ENCODE assay signal across 9 mouse cellular contexts in genomic region chr11:51681324-51681975, GRCm38 (mm10). TPM values are rescaled to one million over a fixed set of nuclear protein-coding genes. Genes with fewer than 3 reads are reported as not detected.
DNase-seq lines count a peak whose midpoint lies in the region; ATAC-seq and TF ChIP-seq lines count a peak whose summit lies in the region.
"Had no signal": no experiment of that assay in that cellular context is flagged by ENCODE, and none has a peak within 500 bp of the region (broad histone marks: within the 10 kb centered on the region; RNA-seq: fewer than 3 reads in every experiment).

No protein-coding gene starts in this region.

- ATAC-seq in embryonic facial prominence, embryonic 13.5 days (ENCODE audit: insufficient number of reproducible peaks, insufficient read depth, low FRiP score, low TSS enrichment, low read depth): no peak
- no peak for ATAC-seq in heart, embryonic 13.5 days (ENCODE audit: extremely low read depth, insufficient number of reproducible peaks, low FRiP score, low TSS enrichment)
- ATAC-seq in liver, embryonic 14.5 days (ENCODE audit: insufficient read depth): peak; percentile 65

- TF ChIP-seq CTCF in CH12.LX (conservative IDR thresholded peaks at IDR 0.05 in 1 of 2, IDR thresholded peaks at IDR 0.05 in 1 of 2; ENCODE audit: low read depth in 2 of 2, low read length in 2 of 2): peak; percentile 93 to 99
- peak; percentile 93 for TF ChIP-seq CTCF in liver, embryonic 14.5 days (IDR thresholded peaks at IDR 0.05; ENCODE audit: low read depth)
- no peak; the same call in 1 of the 2 replicates for TF ChIP-seq CTCF in thymus, adult 2 months (IDR thresholded peaks at IDR 0.05; ENCODE audit: borderline replicate concordance, control insufficient read depth, extremely low read depth, insufficient read depth, low read length, poor library complexity)

- no peak for TF ChIP-seq EP300 in CH12.LX (IDR thresholded peaks at IDR 0.05; ENCODE audit: low read length)
- TF ChIP-seq EP300 in liver, embryonic 14.5 days (IDR thresholded peaks at IDR 0.05; ENCODE audit: low read depth): no peak

- no peak overlapping the region for H3K27ac ChIP-seq in CH12.LX (ENCODE audit: insufficient read depth, low read depth)
- H3K27ac ChIP-seq in embryonic facial prominence, embryonic 13.5 days: no peak overlapping the region
- no peak overlapping the region for H3K27ac ChIP-seq in heart, embryonic 13.5 days (replicated peaks)
- no peak overlapping the region for H3K27ac ChIP-seq in liver, embryonic 14.5 days
- no peak overlapping the region for H3K27ac ChIP-seq in thymus, adult 2 months (ENCODE audit: control insufficient read depth, insufficient read depth, low read length)
- H3K27ac ChIP-seq: neural tube, embryonic 12.5 days had no signal

- no peak overlapping the region for H3K4me2 ChIP-seq in CH12.LX (ENCODE audit: insufficient read depth, low read depth, poor library complexity, severe bottlenecking)
- H3K4me2 ChIP-seq in embryonic facial prominence, embryonic 13.5 days: peak overlapping the region; percentile 23; the same call in 1 of the 2 replicates
- H3K4me2 ChIP-seq in heart, embryonic 13.5 days: peak overlapping the region; percentile 56
- H3K4me2 ChIP-seq in liver, embryonic 14.5 days (ENCODE audit: low read depth): peak overlapping the region; percentile 42
- H3K4me2 ChIP-seq: neural tube, embryonic 12.5 days had no signal

- TF ChIP-seq RAD21 in CH12.LX (IDR thresholded peaks at IDR 0.05; ENCODE audit: low read depth, low read length): no peak; the same call in none of the 2 replicates

- DNase-seq in CH12.LX (ENCODE audit: extremely low read depth): peak; percentile 92
- peak; percentile 70 to 80 for DNase-seq in adrenal gland, postnatal 4 days (ENCODE audit: low spot score in 2 of 2)
- DNase-seq in kidney, postnatal 25 days: peak; percentile 90 to 95
- DNase-seq in liver, embryonic 14.5 days (ENCODE audit: low read depth in 3 of 3, low spot score in 3 of 3): peak; percentile 71 to 75 (median 72)
- DNase-seq in ovary, postnatal 10 days (ENCODE audit: low spot score): peak; percentile 70
- peak; percentile 88 for DNase-seq in thymus, adult 2 months

- H3K9me3 ChIP-seq in CH12.LX (replicated peaks; ENCODE audit: low read length): no peaks in the 10 kb centered on the region
- no peaks in the 10 kb centered on the region for H3K9me3 ChIP-seq in embryonic facial prominence, embryonic 13.5 days
- no peaks in the 10 kb centered on the region for H3K9me3 ChIP-seq in heart, embryonic 13.5 days
- no peaks in the 10 kb centered on the region for H3K9me3 ChIP-seq in liver, embryonic 14.5 days (ENCODE audit: control insufficient read depth, low read length)
- H3K9me3 ChIP-seq: neural tube, embryonic 12.5 days had no signal

- no peak for TF ChIP-seq POLR2A in CH12.LX (IDR thresholded peaks at IDR 0.05; ENCODE audit: low read depth, low read length)
- no peak for TF ChIP-seq POLR2A in thymus, adult 2 months (IDR thresholded peaks at IDR 0.05; ENCODE audit: control insufficient read depth, extremely low read depth, insufficient read depth, low read length, poor library complexity)

- dilution Hi-C loops in CH12.LX (cut with MboI; ENCODE audit: extremely low pct_ligation_motif_present, extremely low pct_unique_long_range_greater_than_20kb, low sequenced_read_pairs): no loop called here

- H3K9ac ChIP-seq in CH12.LX (ENCODE audit: insufficient read depth, low read depth): no peak overlapping the region
- peak overlapping the region; percentile 41; the same call in 1 of the 2 replicates for H3K9ac ChIP-seq in embryonic facial prominence, embryonic 13.5 days
- peak overlapping the region; percentile 65 for H3K9ac ChIP-seq in heart, embryonic 13.5 days
- H3K9ac ChIP-seq in liver, embryonic 14.5 days (replicated peaks): no peak overlapping the region; the same call in 1 of the 2 replicates
- H3K9ac ChIP-seq: neural tube, embryonic 12.5 days had no signal

- in situ Hi-C loops in CH12.LX (cut with MboI; ENCODE audit: low pct_ligation_motif_present, low pct_unique_long_range_greater_than_20kb, low sequenced_read_pairs): loop anchor here (10.0 kb wide), 1 partner anchor 67 kb away; the partner anchor contains the start of gene Nhp2

- H3K36me3 ChIP-seq in CH12.LX (replicated peaks in 1 of 2; ENCODE audit: control insufficient read depth in 1 of 2, insufficient read depth in 1 of 2, low read length in 1 of 2): peaks cover 3 to 16% of the 10 kb centered on the region in 2 experiments
- H3K36me3 ChIP-seq in embryonic facial prominence, embryonic 13.5 days: peaks cover 12% of the 10 kb centered on the region
- peaks cover 12% of the 10 kb centered on the region for H3K36me3 ChIP-seq in heart, embryonic 13.5 days
- no peaks in the 10 kb centered on the region for H3K36me3 ChIP-seq in liver, embryonic 14.5 days (replicated peaks; ENCODE audit: control insufficient read depth, insufficient read depth, low read depth)
- H3K36me3 ChIP-seq in thymus, adult 2 months (ENCODE audit: control insufficient read depth, insufficient read depth, low read length): no peaks in the 10 kb centered on the region

- WGBS in embryonic facial prominence, embryonic 13.5 days: 32% methylated on average over 13 of the region's 13 CpGs
- 28% methylated on average over 13 of the region's 13 CpGs for WGBS in heart, embryonic 13.5 days
- 29% methylated on average over 13 of the region's 13 CpGs for WGBS in liver, embryonic 14.5 days (ENCODE audit: insufficient replicate concordance)
- 27% methylated on average over 13 of the region's 13 CpGs for WGBS in thymus, adult 2 months

- no peaks in the 10 kb centered on the region for H3K79me2 ChIP-seq in CH12.LX (replicated peaks; ENCODE audit: control insufficient read depth, extremely low read depth, insufficient read depth, poor library complexity, severe bottlenecking)

- H3K27me3 ChIP-seq in CH12.LX (replicated peaks): no peaks in the 10 kb centered on the region
- no peaks in the 10 kb centered on the region for H3K27me3 ChIP-seq in embryonic facial prominence, embryonic 13.5 days
- 0 out of 2 replicates have a peak, but pooled peaks cover 5% of the 10 kb centered on the region for H3K27me3 ChIP-seq in heart, embryonic 13.5 days (replicated peaks)
- H3K27me3 ChIP-seq in liver, embryonic 14.5 days (ENCODE audit: control insufficient read depth, insufficient read depth, low read length): no peaks in the 10 kb centered on the region
- H3K27me3 ChIP-seq in thymus, adult 2 months (ENCODE audit: control insufficient read depth, insufficient read depth, low read length): no peaks in the 10 kb centered on the region
- H3K27me3 ChIP-seq: neural tube, embryonic 12.5 days had no signal

- H3K4me3 ChIP-seq in CH12.LX (replicated peaks in 1 of 3; ENCODE audit: low read depth in 2 of 3, low read length in 2 of 3, poor library complexity in 1 of 3): no peak overlapping the region
- no peak overlapping the region for H3K4me3 ChIP-seq in embryonic facial prominence, embryonic 13.5 days
- H3K4me3 ChIP-seq in heart, embryonic 13.5 days: peak overlapping the region; percentile 26; the same call in 1 of the 2 replicates
- H3K4me3 ChIP-seq in liver, embryonic 14.5 days (ENCODE audit: insufficient read depth in 1 of 2, low read depth in 2 of 2, low read length in 2 of 2): peak overlapping the region; percentile 16 to 42
- no peak overlapping the region for H3K4me3 ChIP-seq in thymus, adult 2 months (ENCODE audit: control insufficient read depth, insufficient read depth, low read length)
- H3K4me3 ChIP-seq: neural tube, embryonic 12.5 days had no signal

- H3K4me1 ChIP-seq in CH12.LX (ENCODE audit: control insufficient read depth in 1 of 2, insufficient read depth in 2 of 2): peaks cover 0 to 9% of the 10 kb centered on the region in 2 experiments; a peak in 2 of 4 replicates
- 0 out of 2 replicates have a peak, but pooled peaks cover 7% of the 10 kb centered on the region for H3K4me1 ChIP-seq in embryonic facial prominence, embryonic 13.5 days
- H3K4me1 ChIP-seq in heart, embryonic 13.5 days: peaks cover 4% of the 10 kb centered on the region; the same call in 1 of the 2 replicates
- H3K4me1 ChIP-seq in liver, embryonic 14.5 days (replicated peaks; ENCODE audit: control insufficient read depth in 2 of 2, insufficient read depth in 2 of 2, low read length in 1 of 2): peaks cover 0 to 5% of the 10 kb centered on the region in 2 experiments; a peak in 1 of 4 replicates
- 0 out of 2 replicates have a peak, but pooled peaks cover 3% of the 10 kb centered on the region for H3K4me1 ChIP-seq in thymus, adult 2 months (replicated peaks; ENCODE audit: control insufficient read depth, insufficient read depth, low read length)

RNA-seq across cellular contexts. Expression of gene 0610009B22Rik, which starts 7.2 kb away (rescaled TPM):
- 41.8 and 45.1 TPM in 2 replicates for total RNA-seq in CH12.LX (2012; rRNA removed)
- 68.1 and 68.5 TPM in 2 replicates for total RNA-seq in CH12.LX (2014; rRNA removed)
- polyA plus RNA-seq in CH12.LX (2012; ENCODE audit: insufficient read length, low read depth): 28.8 and 34.6 TPM in 2 replicates
- total RNA-seq in adrenal gland, postnatal 4 days (2021): 10 to 100 TPM; 44.8 to 45.4 TPM
- 87.7 and 102 TPM in 2 replicates for polyA plus RNA-seq in embryonic facial prominence, embryonic 13.5 days (2015; fragmentation: Nextera tagmentation; extraction: Ambion mirVana)
- 60.8 and 67.6 TPM in 2 replicates for polyA plus RNA-seq in heart, embryonic 13.5 days (2015; fragmentation: Nextera tagmentation; extraction: Ambion mirVana)
- polyA plus RNA-seq in liver, embryonic 14.5 days (2012; rRNA removed): 10.9 and 15.6 TPM in 2 replicates
- polyA plus RNA-seq in liver, embryonic 14.5 days (2014; fragmentation: Nextera tagmentation; extraction: Ambion mirVana): 36.5 and 41.6 TPM in 2 replicates
- 7.5 and 10.1 TPM in 2 replicates for polyA plus RNA-seq in thymus, adult 2 months (2012; rRNA removed)

RNA-seq across cellular contexts. Expression of gene D930048N14Rik, which starts 30.7 kb away (rescaled TPM):
- total RNA-seq in CH12.LX (2012; rRNA removed) (1.3 and 1.5 TPM in 2 replicates), CH12.LX (2014; rRNA removed) (0.32 and 0.38 TPM in 2 replicates)
- 0.78 and 0.81 TPM in 2 replicates for polyA plus RNA-seq in CH12.LX (2012; ENCODE audit: insufficient read length, low read depth)
- total RNA-seq in adrenal gland, postnatal 4 days (2021): 1 to 10 TPM; 3.5 to 4.1 TPM
- 2.6 and 3.4 TPM in 2 replicates for polyA plus RNA-seq in embryonic facial prominence, embryonic 13.5 days (2015; fragmentation: Nextera tagmentation; extraction: Ambion mirVana)
- polyA plus RNA-seq in heart, embryonic 13.5 days (2015; fragmentation: Nextera tagmentation; extraction: Ambion mirVana): 0.86 and 0.94 TPM in 2 replicates
- 1.0 TPM in 2 replicates for polyA plus RNA-seq in liver, embryonic 14.5 days (2012; rRNA removed)
- polyA plus RNA-seq in liver, embryonic 14.5 days (2014; fragmentation: Nextera tagmentation; extraction: Ambion mirVana): 0.28 TPM in 2 replicates
- 15.8 and 16.6 TPM in 2 replicates for polyA plus RNA-seq in thymus, adult 2 months (2012; rRNA removed)

RNA-seq across cellular contexts. Expression of gene N4bp3, which starts 30.8 kb away (rescaled TPM):
- total RNA-seq in CH12.LX (2012; rRNA removed): 19.7 and 21.2 TPM in 2 replicates
- 17.8 and 19.1 TPM in 2 replicates for total RNA-seq in CH12.LX (2014; rRNA removed)
- 22.1 and 25.4 TPM in 2 replicates for polyA plus RNA-seq in CH12.LX (2012; ENCODE audit: insufficient read length, low read depth)
- total RNA-seq in adrenal gland, postnatal 4 days (2021): 10 to 100 TPM; 19.8 to 26.5 TPM
- 19.0 and 21.2 TPM in 2 replicates for polyA plus RNA-seq in embryonic facial prominence, embryonic 13.5 days (2015; fragmentation: Nextera tagmentation; extraction: Ambion mirVana)
- polyA plus RNA-seq in heart, embryonic 13.5 days (2015; fragmentation: Nextera tagmentation; extraction: Ambion mirVana): 12.7 and 14.1 TPM in 2 replicates
- 1.2 TPM in 2 replicates for polyA plus RNA-seq in liver, embryonic 14.5 days (2012; rRNA removed)
- polyA plus RNA-seq in liver, embryonic 14.5 days (2014; fragmentation: Nextera tagmentation; extraction: Ambion mirVana): 1.7 and 1.8 TPM in 2 replicates
- polyA plus RNA-seq in thymus, adult 2 months (2012; rRNA removed): 22.7 and 25.5 TPM in 2 replicates

RNA-seq across cellular contexts. Expression of gene Rmnd5b, which starts 45.8 kb away (rescaled TPM):
- 46.6 and 46.7 TPM in 2 replicates for total RNA-seq in CH12.LX (2012; rRNA removed)
- 39.0 and 41.1 TPM in 2 replicates for total RNA-seq in CH12.LX (2014; rRNA removed)
- polyA plus RNA-seq in CH12.LX (2012; ENCODE audit: insufficient read length, low read depth): 59.5 and 60.2 TPM in 2 replicates
- 10 to 100 TPM; 41.5 to 50.0 TPM for total RNA-seq in adrenal gland, postnatal 4 days (2021)
- polyA plus RNA-seq in embryonic facial prominence, embryonic 13.5 days (2015; fragmentation: Nextera tagmentation; extraction: Ambion mirVana): 49.3 and 49.9 TPM in 2 replicates
- polyA plus RNA-seq in heart, embryonic 13.5 days (2015; fragmentation: Nextera tagmentation; extraction: Ambion mirVana): 31.0 and 33.5 TPM in 2 replicates
- polyA plus RNA-seq in liver, embryonic 14.5 days (2012; rRNA removed): 15.2 and 15.6 TPM in 2 replicates
- 19.0 and 20.5 TPM in 2 replicates for polyA plus RNA-seq in liver, embryonic 14.5 days (2014; fragmentation: Nextera tagmentation; extraction: Ambion mirVana)
- polyA plus RNA-seq in thymus, adult 2 months (2012; rRNA removed): 123 and 125 TPM in 2 replicates

Comparison
In these comparisons a context has a peak if more than half of its experiments do, and no peak if none do; other contexts are left out.
1. H3K4me3 ChIP-seq: peak in heart, embryonic 13.5 days (single experiment) and liver, embryonic 14.5 days (2 of 2); none in CH12.LX (0 of 3), embryonic facial prominence, embryonic 13.5 days (single experiment) and thymus, adult 2 months (single experiment).
2. H3K9ac ChIP-seq: peak in embryonic facial prominence, embryonic 13.5 days (single experiment) and heart, embryonic 13.5 days (single experiment); none in CH12.LX (single experiment) and liver, embryonic 14.5 days (single experiment).
3. Peak in every context shown above with its lines, with median percentiles within 50 percentile points of each other: DNase-seq.